Mouse (Mus musculus): Measurements from ENCODE around the gene Ms4a15. TPM values are rescaled to one million over a fixed set of nuclear protein-coding genes. Genes with fewer than 3 reads are reported as not detected.

Gene Ms4a15
- total and polyA plus RNA-seq, 3 experiments: not detected

GRCm38 (mm10) chr19:10959978-10960346 lies 33.1 kb downstream of the Ms4a15 start:
- no peaks in the 10 kb centered on the region for H3K79me2 ChIP-seq (ENCODE audit: control insufficient read depth, insufficient read depth, low read length, poor library complexity)
- no peaks in the 10 kb centered on the region for H3K4me1 ChIP-seq (ENCODE audit: control insufficient read depth in 1 of 2, insufficient read depth in 2 of 2, low read length in 2 of 2)
- no peak overlapping the region for H3K27ac ChIP-seq (ENCODE audit: control insufficient read depth, low read depth, low read length)
- H3K36me3 ChIP-seq (ENCODE audit: control insufficient read depth in 1 of 2, insufficient read depth in 2 of 2, low read length in 2 of 2): no peaks in the 10 kb centered on the region
- peaks cover 8 to 13% of the 10 kb centered on the region in 2 experiments for H3K27me3 ChIP-seq (ENCODE audit: control insufficient read depth in 1 of 2, insufficient read depth in 2 of 2, low read length in 2 of 2)
- no peaks in the 10 kb centered on the region for H3K9me3 ChIP-seq (replicated peaks; ENCODE audit: insufficient read depth, low read length)
- no peak for DNase-seq (ENCODE audit: low read depth, low spot score)
- TF ChIP-seq MAFK (IDR thresholded peaks at IDR 0.05; ENCODE audit: borderline replicate concordance, low read depth, low read length): no peak
- TF ChIP-seq MAZ (IDR thresholded peaks at IDR 0.05; ENCODE audit: low read depth, low read length): no peak
- no peak for TF ChIP-seq MYB (IDR thresholded peaks at IDR 0.05; ENCODE audit: low read depth, low read length)
- TF ChIP-seq NELFE (IDR thresholded peaks at IDR 0.05; ENCODE audit: low read depth, low read length): no peak
- TF ChIP-seq MAX (IDR thresholded peaks at IDR 0.05; ENCODE audit: low read length): no peak
- TF ChIP-seq POLR2AphosphoS5 (IDR thresholded peaks at IDR 0.05; ENCODE audit: borderline replicate concordance, low read depth, low read length): no peak
- no peak for TF ChIP-seq GATA1 (IDR thresholded peaks at IDR 0.05; ENCODE audit: low read depth, low read length)
- no peak for TF ChIP-seq JUND (IDR thresholded peaks at IDR 0.05; ENCODE audit: low read depth, low read length)
- H3K9ac ChIP-seq (ENCODE audit: control insufficient read depth, low read depth, low read length, poor library complexity, severe bottlenecking): no peak overlapping the region
- no peak overlapping the region for H3K4me3 ChIP-seq (ENCODE audit: control insufficient read depth in 1 of 2, insufficient read depth in 1 of 2, low read depth in 2 of 2, low read length in 2 of 2)

DNA sequence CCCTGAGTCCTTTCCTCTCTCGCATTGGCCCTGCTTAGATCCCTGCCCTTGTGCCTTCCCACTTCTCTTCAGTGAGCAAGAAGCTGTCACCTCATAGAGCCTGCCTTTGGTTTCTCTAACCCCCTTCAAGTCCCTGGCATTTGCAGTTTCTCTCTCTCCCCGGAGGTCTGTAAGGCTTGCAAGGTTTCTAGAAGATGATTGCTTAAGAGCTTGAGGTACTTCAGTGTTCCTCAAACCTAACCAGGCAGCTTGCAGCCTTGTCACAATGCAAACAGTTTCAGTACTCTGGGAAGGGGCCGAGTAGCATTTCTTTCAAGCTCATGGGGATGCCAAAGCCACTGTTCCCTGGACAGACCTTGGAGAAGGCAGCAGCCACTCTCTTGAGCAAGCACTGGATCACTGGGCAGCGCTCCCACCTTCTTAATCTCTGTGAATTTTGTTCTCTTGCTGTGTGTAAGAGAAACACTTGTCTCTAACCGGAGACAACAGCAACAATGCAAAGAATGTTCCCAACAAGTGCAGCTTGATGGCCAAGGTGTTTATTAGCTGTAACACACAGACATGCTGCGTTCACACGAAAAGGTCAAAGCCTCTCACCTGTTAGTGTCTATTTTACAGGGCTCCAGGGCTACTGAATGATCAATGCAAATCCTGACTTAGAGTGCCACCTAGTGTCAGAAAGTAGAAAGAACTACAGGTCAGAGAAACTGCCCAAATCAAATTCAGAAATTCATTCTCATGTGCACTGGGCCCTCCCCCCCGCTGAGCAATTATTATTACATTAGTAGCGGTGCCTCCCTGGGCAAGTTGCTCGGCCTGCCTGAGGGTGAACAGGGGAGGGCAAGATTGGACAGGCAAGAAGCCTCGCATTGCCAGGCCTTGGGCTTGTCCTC lies 33.7 kb downstream of the Ms4a15 start:
- Histone ChIP-seq H3K9ac (ENCODE audit: control insufficient read depth, low read depth, low read length, poor library complexity, severe bottlenecking) (no peak overlapping the region), H3K4me3 (ENCODE audit: control insufficient read depth in 1 of 2, insufficient read depth in 1 of 2, low read depth in 2 of 2, low read length in 2 of 2) (no peak overlapping the region), H3K79me2 (ENCODE audit: control insufficient read depth, insufficient read depth, low read length, poor library complexity) (no peaks in the 10 kb centered on the region), H3K4me1 (ENCODE audit: control insufficient read depth in 1 of 2, insufficient read depth in 2 of 2, low read length in 2 of 2) (no peaks in the 10 kb centered on the region), H3K36me3 (ENCODE audit: control insufficient read depth in 1 of 2, insufficient read depth in 2 of 2, low read length in 2 of 2) (no peaks in the 10 kb centered on the region), H3K9me3 (replicated peaks; ENCODE audit: insufficient read depth, low read length) (no peaks in the 10 kb centered on the region), H3K27me3 (ENCODE audit: control insufficient read depth in 1 of 2, insufficient read depth in 2 of 2, low read length in 2 of 2) (peaks cover 5 to 8% of the 10 kb centered on the region in 2 experiments; a peak in 3 of 4 replicates), H3K27ac (ENCODE audit: control insufficient read depth, low read depth, low read length) (no peak overlapping the region)
- peak; percentile 76 for DNase-seq (ENCODE audit: low read depth, low spot score)
- TF ChIP-seq TBP (IDR thresholded peaks at IDR 0.05; ENCODE audit: low read depth, low read length) (no peak), GATA1 (IDR thresholded peaks at IDR 0.05; ENCODE audit: low read depth, low read length) (no peak), MYB (IDR thresholded peaks at IDR 0.05; ENCODE audit: low read depth, low read length) (no peak), KAT2A (conservative IDR thresholded peaks at IDR 0.05; ENCODE audit: low read depth, low read length) (no peak), USF1 (IDR thresholded peaks at IDR 0.05; ENCODE audit: low read depth, low read length) (no peak), CTCF (IDR thresholded peaks at IDR 0.05 in 2 of 3, conservative IDR thresholded peaks at IDR 0.05 in 1 of 3; ENCODE audit: control insufficient read depth in 1 of 3, insufficient read depth in 1 of 3, low read depth in 2 of 3, low read length in 3 of 3, poor library complexity in 1 of 3, severe bottlenecking in 1 of 3) (peak; percentile 36 to 95 (median 57)), TAL1 (IDR thresholded peaks at IDR 0.05; ENCODE audit: low read length) (no peak), RAD21 (IDR thresholded peaks at IDR 0.05; ENCODE audit: low read depth, low read length) (peak; percentile 98), NRF1 (IDR thresholded peaks at IDR 0.05; ENCODE audit: insufficient read depth, low read depth, low read length, poor library complexity, severe bottlenecking) (no peak), POLR2AphosphoS5 (IDR thresholded peaks at IDR 0.05; ENCODE audit: borderline replicate concordance, low read depth, low read length) (no peak), ZNF384 (IDR thresholded peaks at IDR 0.05; ENCODE audit: low read depth, low read length) (no peak), SMC3 (IDR thresholded peaks at IDR 0.05; ENCODE audit: low read depth, low read length) (peak; percentile 88), TCF12 (IDR thresholded peaks at IDR 0.05; ENCODE audit: low read depth, low read length) (no peak), ELF1 (IDR thresholded peaks at IDR 0.05; ENCODE audit: low read depth, low read length) (no peak), MAX (IDR thresholded peaks at IDR 0.05; ENCODE audit: low read length) (no peak), NELFE (IDR thresholded peaks at IDR 0.05; ENCODE audit: low read depth, low read length) (no peak), E2F4 (IDR thresholded peaks at IDR 0.05; ENCODE audit: borderline replicate concordance, low read depth, low read length) (no peak), POLR2AphosphoS2 (IDR thresholded peaks at IDR 0.05; ENCODE audit: low read length) (no peak), MXI1 (IDR thresholded peaks at IDR 0.05; ENCODE audit: low read depth, low read length) (no peak), USF2 (IDR thresholded peaks at IDR 0.05; ENCODE audit: borderline replicate concordance in 1 of 2, insufficient read depth in 1 of 2, low read depth in 1 of 2, low read length in 2 of 2) (no peak), ZC3H11A (IDR thresholded peaks at IDR 0.05; ENCODE audit: low read depth, low read length) (peak; percentile 92), GABPA (IDR thresholded peaks at IDR 0.05; ENCODE audit: low read depth, low read length) (no peak)
